Mouse (Mus musculus) MEL (cell line): Measurements from ENCODE around the gene Fez2. TPM values are rescaled to one million over a fixed set of nuclear protein-coding genes. Genes with fewer than 3 reads are reported as not detected.

Source experiments
- DNase-seq: peaks from one replicate; pipeline ENCODE4 v3.0.0; 2011; ENCODE audit warnings: low read depth, low spot score
- H3K27ac ChIP-seq: 2 replicates; pipeline ENCODE4 v1.5.1; 2012; ENCODE audit warnings: low read depth, mild to moderate bottlenecking, control low read depth, low read length, moderate library complexity; ENCODE audit not compliant: control insufficient read depth
- H3K27me3 ChIP-seq, 2 experiments: fragments of 150-350 bp in 1 of 2; sonication (generic) in 1 of 2; 2 replicates each; pipeline ENCODE4 v1.6.1; 2012; ENCODE audit warnings: low read length in 2 of 2, mild to moderate bottlenecking in 2 of 2, improper control_type of control experiment in 1 of 2, moderate library complexity in 1 of 2; ENCODE audit not compliant: insufficient read depth in 2 of 2, control insufficient read depth in 1 of 2
- H3K36me3 ChIP-seq, 2 experiments: 2 replicates each; pipeline ENCODE4 v1.6.1; 2012 to 2014; ENCODE audit warnings: low read length in 2 of 2, improper control_type of control experiment in 1 of 2, inconsistent platforms in 1 of 2, mild to moderate bottlenecking in 1 of 2; ENCODE audit not compliant: insufficient read depth in 2 of 2, control insufficient read depth in 1 of 2
- H3K4me1 ChIP-seq, 2 experiments: fragments of 150-350 bp in 1 of 2; sonication (generic) in 1 of 2; 2 replicates each; pipeline ENCODE4 v1.6.1; 2012; ENCODE audit warnings: low read length in 2 of 2, improper control_type of control experiment in 1 of 2, mild to moderate bottlenecking in 1 of 2; ENCODE audit not compliant: insufficient read depth in 2 of 2, control insufficient read depth in 1 of 2
- H3K4me3 ChIP-seq, 2 experiments: fragments of 150-350 bp in 1 of 2; sonication (generic) in 1 of 2; 2 replicates each; pipeline ENCODE4 v1.5.1; 2012; ENCODE audit warnings: low read depth in 2 of 2, low read length in 2 of 2, mild to moderate bottlenecking in 2 of 2, moderate library complexity in 2 of 2, control low read depth in 1 of 2, improper control_type of control experiment in 1 of 2; ENCODE audit not compliant: control insufficient read depth in 1 of 2, insufficient read depth in 1 of 2
- H3K79me2 ChIP-seq: 2 replicates; pipeline ENCODE4 v1.6.1; 2012; ENCODE audit warnings: mild to moderate bottlenecking, low read length, moderate library complexity; ENCODE audit not compliant: control insufficient read depth, poor library complexity, insufficient read depth
- H3K9ac ChIP-seq: 2 replicates; pipeline ENCODE4 v1.6.1; 2012; ENCODE audit warnings: low read depth, mild to moderate bottlenecking, control low read depth, low read length, moderate library complexity; ENCODE audit not compliant: control insufficient read depth, poor library complexity, severe bottlenecking
- H3K9me3 ChIP-seq: fragments of 150-350 bp; sonication (generic); replicated peaks from 2 replicates; pipeline ENCODE4 v1.6.1; 2012; ENCODE audit warnings: mild to moderate bottlenecking, low read length, improper control_type of control experiment, moderate library complexity; ENCODE audit not compliant: insufficient read depth
- BHLHE40 ChIP-seq: IDR thresholded peaks from 2 replicates; pipeline ENCODE4 v1.6.1; 2012; ENCODE audit warnings: low read depth, mild to moderate bottlenecking, inconsistent platforms, low read length, improper control_type of control experiment, borderline replicate concordance
- CHD1 ChIP-seq: IDR thresholded peaks from 2 replicates; pipeline ENCODE4 v1.6.1; 2012; ENCODE audit warnings: low read depth, mild to moderate bottlenecking, inconsistent platforms, low read length, improper control_type of control experiment
- E2F4 ChIP-seq: IDR thresholded peaks from 2 replicates; pipeline ENCODE4 v1.6.1; 2011; ENCODE audit warnings: low read depth, low read length, improper control_type of control experiment, borderline replicate concordance
- ETS1 ChIP-seq: IDR thresholded peaks from 2 replicates; pipeline ENCODE4 v1.6.1; 2012; ENCODE audit warnings: low read depth, mild to moderate bottlenecking, inconsistent platforms, low read length, improper control_type of control experiment, moderate library complexity
- GABPA ChIP-seq: IDR thresholded peaks from 2 replicates; pipeline ENCODE4 v1.6.1; 2012; ENCODE audit warnings: low read depth, mild to moderate bottlenecking, inconsistent platforms, low read length, improper control_type of control experiment, moderate library complexity
- HCFC1 ChIP-seq: IDR thresholded peaks from 2 replicates; pipeline ENCODE4 v1.6.1; 2012; ENCODE audit warnings: low read depth, mild to moderate bottlenecking, inconsistent platforms, low read length, improper control_type of control experiment, moderate library complexity
- JUND ChIP-seq: IDR thresholded peaks from 2 replicates; pipeline ENCODE4 v1.6.1; 2011; ENCODE audit warnings: low read depth, mild to moderate bottlenecking, improper control_type of control experiment, low read length
- MAFK ChIP-seq: IDR thresholded peaks from 2 replicates; pipeline ENCODE4 v1.6.1; 2011; ENCODE audit warnings: low read depth, mild to moderate bottlenecking, low read length, improper control_type of control experiment, borderline replicate concordance
- MAX ChIP-seq: IDR thresholded peaks from 2 replicates; pipeline ENCODE4 v1.6.1; 2011; ENCODE audit warnings: low read length, improper control_type of control experiment
- MEF2A ChIP-seq: IDR thresholded peaks from 2 replicates; pipeline ENCODE4 v1.6.1; 2014; ENCODE audit warnings: low read depth, mild to moderate bottlenecking, inconsistent platforms, low read length, improper control_type of control experiment; ENCODE audit not compliant: poor library complexity, insufficient replicate concordance, severe bottlenecking; ENCODE audit errors: extremely low read depth
- NRF1 ChIP-seq: IDR thresholded peaks from 2 replicates; pipeline ENCODE4 v1.6.1; 2014; ENCODE audit warnings: low read depth, mild to moderate bottlenecking, inconsistent platforms, low read length, improper control_type of control experiment, moderate library complexity; ENCODE audit not compliant: poor library complexity, insufficient read depth, severe bottlenecking
- POLR2A ChIP-seq, 2 experiments: IDR thresholded peaks; 2 replicates each; pipeline ENCODE4 v1.6.1; 2011 to 2012; ENCODE audit warnings: low read length in 2 of 2, mild to moderate bottlenecking in 2 of 2, control low read depth in 1 of 2, improper control_type of control experiment in 1 of 2, low read depth in 1 of 2, moderate library complexity in 1 of 2; ENCODE audit not compliant: control insufficient read depth in 1 of 2, insufficient read depth in 1 of 2, poor library complexity in 1 of 2
- POLR2AphosphoS2 ChIP-seq: IDR thresholded peaks from 2 replicates; pipeline ENCODE4 v1.6.1; 2011; ENCODE audit warnings: low read length, improper control_type of control experiment
- POLR2AphosphoS5 ChIP-seq: IDR thresholded peaks from 2 replicates; pipeline ENCODE4 v1.6.1; 2012; ENCODE audit warnings: low read depth, borderline replicate concordance, mild to moderate bottlenecking, inconsistent platforms, low read length, moderate library complexity, mixed read lengths
- RCOR1 ChIP-seq: IDR thresholded peaks from 2 replicates; pipeline ENCODE4 v1.6.1; 2012; ENCODE audit warnings: low read depth, mild to moderate bottlenecking, inconsistent platforms, low read length, improper control_type of control experiment
- SIN3A ChIP-seq: IDR thresholded peaks from 2 replicates; pipeline ENCODE4 v1.6.1; 2012; ENCODE audit warnings: low read length, improper control_type of control experiment, inconsistent platforms
- TCF12 ChIP-seq: IDR thresholded peaks from 2 replicates; pipeline ENCODE4 v1.6.1; 2014; ENCODE audit warnings: low read depth, mild to moderate bottlenecking, inconsistent platforms, low read length, improper control_type of control experiment, moderate library complexity
- USF2 ChIP-seq, 2 experiments: IDR thresholded peaks; 2 replicates each; pipeline ENCODE4 v1.6.1; 2011 to 2012; ENCODE audit warnings: improper control_type of control experiment in 2 of 2, low read length in 2 of 2, borderline replicate concordance in 1 of 2, inconsistent platforms in 1 of 2, low read depth in 1 of 2, mild to moderate bottlenecking in 1 of 2; ENCODE audit not compliant: insufficient read depth in 1 of 2
- ZC3H11A ChIP-seq: IDR thresholded peaks from 2 replicates; pipeline ENCODE4 v1.6.1; 2012; ENCODE audit warnings: low read depth, mild to moderate bottlenecking, inconsistent platforms, low read length, improper control_type of control experiment
- ZMIZ1 ChIP-seq: IDR thresholded peaks from 2 replicates; pipeline ENCODE4 v1.6.1; 2012; ENCODE audit warnings: low read depth, mild to moderate bottlenecking, inconsistent platforms, low read length, improper control_type of control experiment, moderate library complexity
- polyA plus RNA-seq, 2 experiments: library from polyadenylated mRNA; stranded (reverse) in 1 of 2; unstranded in 1 of 2; fragments of >175 nt in 1 of 2; fragments of >200 nt in 1 of 2; gene quantifications; 2 replicates each; pipeline versions ENCODE4 v1.2.1 to v1.2.4; 2012; ENCODE audit warnings: low replicate concordance in 2 of 2, low read depth in 1 of 2; ENCODE audit not compliant: insufficient read length in 2 of 2, insufficient read depth in 1 of 2, missing spikeins in 1 of 2
- total RNA-seq: library from RNA; depleted of rRNA; stranded (reverse); fragments of 300-350 nt; gene quantifications from 2 replicates; pipeline ENCODE4 v1.2.3, GENCODE M21; 2012

Gene Fez2
- total and polyA plus RNA-seq, 3 experiments = 11.7 to 17.4 TPM; not detected in 1

GRCm38 (mm10) chr17:78407581-78407980 is 10.4 kb downstream of the Fez2 start:
- no peaks in the 10 kb centered on the region for H3K4me1 ChIP-seq
- TF ChIP-seq JUND = no peak
- no peak for TF ChIP-seq MEF2A
- no peak for TF ChIP-seq HCFC1
- no peak for TF ChIP-seq POLR2AphosphoS2
- no peak for TF ChIP-seq MAFK
- no peak for TF ChIP-seq CHD1
- no peak for TF ChIP-seq MAX
- TF ChIP-seq NRF1 = no peak
- TF ChIP-seq ZMIZ1 = no peak
- no peaks in the 10 kb centered on the region for H3K9me3 ChIP-seq
- no peaks in the 10 kb centered on the region for H3K79me2 ChIP-seq
- H3K36me3 ChIP-seq = no peaks in the 10 kb centered on the region; a peak in 2 of 4 replicates
- H3K27me3 ChIP-seq = no peaks in the 10 kb centered on the region
- no peak overlapping the region for H3K9ac ChIP-seq
- DNase-seq = no peak
- H3K4me3 ChIP-seq = no peak overlapping the region
- no peak overlapping the region for H3K27ac ChIP-seq

GRCm38 (mm10) chr17:78406854-78407253 is 11.1 kb downstream of the Fez2 start:
- H3K79me2 ChIP-seq = no peaks in the 10 kb centered on the region
- H3K36me3 ChIP-seq = no peaks in the 10 kb centered on the region; a peak in 2 of 4 replicates
- no peak overlapping the region for H3K27ac ChIP-seq
- DNase-seq = no peak
- TF ChIP-seq SIN3A (no peak), E2F4 (no peak), POLR2AphosphoS2 (no peak), CHD1 (no peak), USF2 (IDR thresholded peaks at IDR 0.05; ENCODE audit: borderline replicate concordance in 1 of 2, insufficient read depth in 1 of 2, low read depth in 1 of 2, low read length in 2 of 2) (no peak), POLR2A (IDR thresholded peaks at IDR 0.05; ENCODE audit: control insufficient read depth in 1 of 2, insufficient read depth in 1 of 2, low read depth in 1 of 2, low read length in 2 of 2, poor library complexity in 1 of 2) (no peak), RCOR1 (no peak), TCF12 (no peak), POLR2AphosphoS5 (no peak), GABPA (no peak), ZC3H11A (no peak), MEF2A (no peak), ZMIZ1 (no peak), BHLHE40 (no peak), ETS1 (no peak)
- TF ChIP-seq, all 39 proteins: peak for 0
- H3K27me3 ChIP-seq = no peaks in the 10 kb centered on the region
- no peak overlapping the region for H3K4me3 ChIP-seq
- H3K9me3 ChIP-seq = no peaks in the 10 kb centered on the region
- H3K9ac ChIP-seq = no peak overlapping the region
- no peaks in the 10 kb centered on the region for H3K4me1 ChIP-seq
